Mouse (Mus musculus): Measurements from ENCODE around the gene Zbtb17. TPM values are rescaled to one million over a fixed set of nuclear protein-coding genes. Genes with fewer than 3 reads are reported as not detected.

Zbtb17 gene
- polyA plus RNA-seq, 1 experiment, result 17.1 TPM

- no peaks in the 10 kb centered on the region for H3K27me3 ChIP-seq (ENCODE audit: control insufficient read depth, insufficient read depth, low read length, poor library complexity, severe bottlenecking)
- TF ChIP-seq POLR2A (IDR thresholded peaks at IDR 0.05; ENCODE audit: insufficient read depth, low read length), result no peak
- TF ChIP-seq EP300 (IDR thresholded peaks at IDR 0.05; ENCODE audit: insufficient read depth, low read depth, low read length), result no peak
- TF ChIP-seq CTCF (IDR thresholded peaks at IDR 0.05; ENCODE audit: low read depth, low read length), result no peak
- no peak overlapping the region for H3K9ac ChIP-seq (ENCODE audit: low read depth, poor library complexity, severe bottlenecking)
- no peak overlapping the region for H3K27ac ChIP-seq (ENCODE audit: insufficient read depth, low read length)
- H3K4me1 ChIP-seq (ENCODE audit: control insufficient read depth, insufficient read depth, low read length), result peaks cover 5% of the 10 kb centered on the region
- H3K9me3 ChIP-seq (replicated peaks; ENCODE audit: control insufficient read depth, insufficient read depth, low read length, poor library complexity, severe bottlenecking), result no peaks in the 10 kb centered on the region
- no peak overlapping the region for H3K4me3 ChIP-seq (ENCODE audit: low read depth, low read length)
- no peaks in the 10 kb centered on the region for H3K36me3 ChIP-seq (ENCODE audit: control insufficient read depth, insufficient read depth, low read length, poor library complexity, severe bottlenecking)
Observed at GRCm38 (mm10) chr4:141423691-141424431, 20.6 kb upstream of the Zbtb17 start.

DNA sequence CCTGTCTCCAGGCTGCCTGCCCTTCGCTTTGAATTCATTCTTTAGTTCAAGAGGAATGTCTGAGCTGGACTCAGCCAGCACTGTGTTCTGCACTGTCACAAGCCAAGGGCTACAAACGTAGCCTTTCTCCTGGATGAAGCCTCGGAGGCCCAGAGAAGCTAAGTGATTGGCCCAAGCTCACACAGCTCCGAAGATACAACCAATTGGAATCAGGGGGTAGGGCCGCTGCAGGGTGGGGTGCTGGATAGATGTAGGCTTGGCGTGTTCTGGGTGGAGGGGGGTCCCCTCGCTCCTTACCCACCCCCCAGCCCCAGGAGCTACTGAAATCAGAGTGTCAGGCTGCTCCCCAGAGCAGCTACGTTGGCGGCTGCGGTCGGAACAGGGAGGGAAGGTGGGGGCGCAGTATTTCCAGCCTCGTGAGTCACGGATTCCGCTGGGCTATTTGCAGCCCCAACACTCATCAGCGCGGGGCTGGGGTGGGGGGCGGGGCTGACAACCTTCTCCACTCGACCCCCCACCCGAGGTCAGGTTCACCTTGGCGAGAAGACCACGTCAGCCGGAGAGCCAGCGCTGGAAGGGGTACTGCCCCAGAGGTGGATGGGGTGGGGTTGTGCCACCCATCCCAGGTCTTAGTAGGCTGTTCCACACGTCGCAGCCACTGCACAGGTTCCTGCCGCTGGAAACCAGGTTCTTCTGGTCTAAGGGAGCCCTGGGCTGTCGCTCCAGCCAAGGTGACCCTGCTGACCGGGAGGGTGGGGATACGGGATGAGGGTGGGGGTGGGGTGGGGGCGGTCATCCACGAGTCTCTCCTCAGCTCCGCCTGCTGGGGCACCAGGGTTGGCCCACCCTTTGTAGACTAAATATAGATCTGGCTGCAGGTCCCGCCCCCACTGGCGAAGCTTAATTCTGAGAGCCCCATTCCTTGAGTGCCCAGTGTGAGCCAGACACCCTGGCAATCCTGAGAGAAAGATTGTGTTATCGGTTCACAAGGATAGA lies 18.7 kb upstream of the Zbtb17 start:
- H3K27me3 ChIP-seq (ENCODE audit: control insufficient read depth, insufficient read depth, low read length, poor library complexity, severe bottlenecking), result no peaks in the 10 kb centered on the region

GRCm38 (mm10) chr4:141426796-141427745 lies 17.4 kb upstream of the Zbtb17 start:
- Histone ChIP-seq H3K36me3 (ENCODE audit: control insufficient read depth, insufficient read depth, low read length, poor library complexity, severe bottlenecking) (no peaks in the 10 kb centered on the region), H3K9ac (ENCODE audit: low read depth, poor library complexity, severe bottlenecking) (no peak overlapping the region), H3K27me3 (ENCODE audit: control insufficient read depth, insufficient read depth, low read length, poor library complexity, severe bottlenecking) (no peaks in the 10 kb centered on the region), H3K9me3 (replicated peaks; ENCODE audit: control insufficient read depth, insufficient read depth, low read length, poor library complexity, severe bottlenecking) (no peaks in the 10 kb centered on the region), H3K27ac (ENCODE audit: insufficient read depth, low read length) (no peak overlapping the region), H3K4me3 (ENCODE audit: low read depth, low read length) (no peak overlapping the region), H3K4me1 (ENCODE audit: control insufficient read depth, insufficient read depth, low read length) (no peaks in the 10 kb centered on the region)
- TF ChIP-seq EP300 (IDR thresholded peaks at IDR 0.05; ENCODE audit: insufficient read depth, low read depth, low read length), result no peak
- TF ChIP-seq CTCF (IDR thresholded peaks at IDR 0.05; ENCODE audit: low read depth, low read length), result no peak
- no peak for TF ChIP-seq POLR2A (IDR thresholded peaks at IDR 0.05; ENCODE audit: insufficient read depth, low read length)

More for the DNA sequence above, 18.7 kb upstream of the Zbtb17 start:
- H3K4me1 ChIP-seq (ENCODE audit: control insufficient read depth, insufficient read depth, low read length), result no peaks in the 10 kb centered on the region
- TF ChIP-seq CTCF (IDR thresholded peaks at IDR 0.05; ENCODE audit: low read depth, low read length) (no peak), EP300 (IDR thresholded peaks at IDR 0.05; ENCODE audit: insufficient read depth, low read depth, low read length) (peak; percentile 77; the same call in 1 of the 2 replicates)
- peak overlapping the region; percentile 52 for H3K4me3 ChIP-seq (ENCODE audit: low read depth, low read length)
- H3K27ac ChIP-seq (ENCODE audit: insufficient read depth, low read length), result no peak overlapping the region
- no peaks in the 10 kb centered on the region for H3K9me3 ChIP-seq (replicated peaks; ENCODE audit: control insufficient read depth, insufficient read depth, low read length, poor library complexity, severe bottlenecking)
- H3K36me3 ChIP-seq (ENCODE audit: control insufficient read depth, insufficient read depth, low read length, poor library complexity, severe bottlenecking), result no peaks in the 10 kb centered on the region
- peak overlapping the region; percentile 23; the same call in 1 of the 2 replicates for H3K9ac ChIP-seq (ENCODE audit: low read depth, poor library complexity, severe bottlenecking)

DNA sequence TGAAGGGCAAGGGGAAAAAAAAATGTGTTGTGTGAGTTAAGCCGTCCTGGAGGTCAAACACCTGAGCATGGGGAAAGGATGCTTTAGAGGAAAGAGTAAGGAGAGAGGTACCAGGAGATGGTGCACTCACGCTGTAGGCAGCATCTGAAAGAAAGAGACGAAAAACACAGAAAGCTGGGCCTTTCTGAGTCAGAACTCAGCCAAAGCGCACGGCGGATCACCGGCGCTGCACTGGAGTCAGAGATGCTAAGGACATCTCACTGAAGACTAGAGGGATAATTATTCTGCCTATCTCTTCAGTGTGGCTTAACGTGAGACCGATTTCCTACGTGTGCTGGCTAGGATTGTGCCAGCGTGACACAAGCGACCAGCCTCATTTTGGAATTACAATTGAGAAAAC lies 16.5 kb upstream of the Zbtb17 start:
- H3K4me3 ChIP-seq (ENCODE audit: low read depth, low read length), result no peak overlapping the region
- H3K4me1 ChIP-seq (ENCODE audit: control insufficient read depth, insufficient read depth, low read length), result no peaks in the 10 kb centered on the region
- H3K27ac ChIP-seq (ENCODE audit: insufficient read depth, low read length), result no peak overlapping the region
- no peaks in the 10 kb centered on the region for H3K36me3 ChIP-seq (ENCODE audit: control insufficient read depth, insufficient read depth, low read length, poor library complexity, severe bottlenecking)
- no peaks in the 10 kb centered on the region for H3K27me3 ChIP-seq (ENCODE audit: control insufficient read depth, insufficient read depth, low read length, poor library complexity, severe bottlenecking)
- no peaks in the 10 kb centered on the region for H3K9me3 ChIP-seq (replicated peaks; ENCODE audit: control insufficient read depth, insufficient read depth, low read length, poor library complexity, severe bottlenecking)
- TF ChIP-seq CTCF (IDR thresholded peaks at IDR 0.05; ENCODE audit: low read depth, low read length), result no peak
- no peak for TF ChIP-seq POLR2A (IDR thresholded peaks at IDR 0.05; ENCODE audit: insufficient read depth, low read length)
- no peak for TF ChIP-seq EP300 (IDR thresholded peaks at IDR 0.05; ENCODE audit: insufficient read depth, low read depth, low read length)
- no peak overlapping the region for H3K9ac ChIP-seq (ENCODE audit: low read depth, poor library complexity, severe bottlenecking)

- H3K27ac ChIP-seq (ENCODE audit: insufficient read depth, low read length), result no peak overlapping the region
- H3K9me3 ChIP-seq (replicated peaks; ENCODE audit: control insufficient read depth, insufficient read depth, low read length, poor library complexity, severe bottlenecking), result no peaks in the 10 kb centered on the region
- H3K9ac ChIP-seq (ENCODE audit: low read depth, poor library complexity, severe bottlenecking), result no peak overlapping the region
- H3K36me3 ChIP-seq (ENCODE audit: control insufficient read depth, insufficient read depth, low read length, poor library complexity, severe bottlenecking), result no peaks in the 10 kb centered on the region
- H3K27me3 ChIP-seq (ENCODE audit: control insufficient read depth, insufficient read depth, low read length, poor library complexity, severe bottlenecking), result no peaks in the 10 kb centered on the region
- no peak overlapping the region for H3K4me3 ChIP-seq (ENCODE audit: low read depth, low read length)
- TF ChIP-seq CTCF (IDR thresholded peaks at IDR 0.05; ENCODE audit: low read depth, low read length) (no peak), POLR2A (IDR thresholded peaks at IDR 0.05; ENCODE audit: insufficient read depth, low read length) (no peak)
- H3K4me1 ChIP-seq (ENCODE audit: control insufficient read depth, insufficient read depth, low read length), result peaks cover 3% of the 10 kb centered on the region
Observed at GRCm38 (mm10) chr4:141429381-141429780, 15.1 kb upstream of the Zbtb17 start.

Measured in ES-Bruce4 (cell line).